Mouse (Mus musculus): ENCODE data around the gene Adam6b.

GRCm38 (mm10) chr12:113482661-113483389, 6.5 kb upstream of the Adam6b start:
- TF ChIP-seq CTCF (IDR thresholded peaks at IDR 0.05; ENCODE audit: extremely low read depth, insufficient read depth, insufficient read length, insufficient replicate concordance) (no peak), POLR2A (IDR thresholded peaks at IDR 0.05; ENCODE audit: low read depth, low read length) (peak; percentile 10; the same call in 1 of the 2 replicates)

Data from spleen, adult 2 months (tissue).